ENCODE assay signal across 9 mouse cellular contexts in genomic region chr4:123797856-123798255, GRCm38 (mm10). TPM values are rescaled to one million over a fixed set of nuclear protein-coding genes. Genes with fewer than 3 reads are reported as not detected.
A peak's percentile ranks its signal among the peaks of the same experiment; 100 is the strongest.
DNase-seq lines count a peak whose midpoint lies in the region; ATAC-seq lines count a peak whose summit lies in the region.
"Had no signal": no experiment of that assay in that cellular context is flagged by ENCODE, and none has a peak within 500 bp of the region (broad histone marks: within the 10 kb centered on the region; RNA-seq: fewer than 3 reads in every experiment).

No protein-coding gene starts in this region.

- H3K27me3 ChIP-seq in hindbrain, embryonic 11.5 days (ENCODE audit: control insufficient read depth, insufficient read depth, low read length) = no peaks in the 10 kb centered on the region

- no peak overlapping the region for H3K4me2 ChIP-seq in hindbrain, embryonic 11.5 days (replicated peaks; ENCODE audit: low read depth, low read length)
- H3K4me2 ChIP-seq: lung, embryonic 14.5 days had no signal

- no peaks in the 10 kb centered on the region for H3K4me1 ChIP-seq in hindbrain, embryonic 11.5 days (replicated peaks; ENCODE audit: control insufficient read depth, insufficient read depth, low read length)

- no peak overlapping the region for H3K4me3 ChIP-seq in hindbrain, embryonic 11.5 days (ENCODE audit: low read depth, low read length)

- H3K9me3 ChIP-seq in hindbrain, embryonic 11.5 days (ENCODE audit: control insufficient read depth, low read length) = no peaks in the 10 kb centered on the region

- H3K9ac ChIP-seq in hindbrain, embryonic 11.5 days (ENCODE audit: low read depth, low read length) = no peak overlapping the region
- H3K9ac ChIP-seq: lung, embryonic 14.5 days had no signal

- WGBS in hindbrain, embryonic 11.5 days = 46% methylated on average over 7 of the region's 7 CpGs

- intact Hi-C loops in left cerebral cortex, postnatal 4 days (cut with DNase I) = no loop called here

- ATAC-seq in cerebellum, adult (ENCODE audit: insufficient number of reproducible peaks, low FRiP score, low TSS enrichment) = no peak
- ATAC-seq in hindbrain, embryonic 11.5 days (ENCODE audit: low FRiP score) = peak; percentile 79
- ATAC-seq in inflammation-experienced regulatory T-cells, adult 6 months = no peak

- no peak overlapping the region for H3K27ac ChIP-seq in hindbrain, embryonic 11.5 days (ENCODE audit: low read depth, low read length)

- peak; percentile 8 for DNase-seq in cerebellum, adult 11 months
- peak; percentile 58 for DNase-seq in hindbrain, embryonic 11.5 days (ENCODE audit: low spot score)
- DNase-seq in left cerebral cortex, postnatal 4 days = peak; percentile 10
- DNase-seq in retina, postnatal 7 days (ENCODE audit: low read depth, low spot score) = peak; percentile 14
- no peak for DNase-seq in c-Kit-positive CD71-positive TER-119-positive erythroid progenitor cells, embryonic 14.5 days (ENCODE audit: low spot score)
- DNase-seq in kidney, postnatal 14 days = no peak
- DNase-seq: lung, embryonic 14.5 days had no signal

- H3K36me3 ChIP-seq in hindbrain, embryonic 11.5 days (ENCODE audit: control insufficient read depth, insufficient read depth, low read length) = no peaks in the 10 kb centered on the region

RNA-seq across cellular contexts. Expression of gene Rhbdl2, which starts 10.2 kb away (rescaled TPM):
- polyA plus RNA-seq in hindbrain, embryonic 11.5 days (2014; fragmentation: Nextera tagmentation; extraction: Ambion mirVana) = 0.46 and 0.86 TPM in 2 replicates
- total RNA-seq in left cerebral cortex, postnatal 4 days (2021) = 1 to 10 TPM in 1 of 2 experiments, under 1 TPM in 1; 0.95 to 1.5 TPM
- under 1 TPM in 1 of 3 experiments, not detected in 2; 0.51 TPM for polyA plus RNA-seq in inflammation-experienced regulatory T-cells, adult 6 months (2017; shearing (Covaris generic))

RNA-seq across cellular contexts. Expression of gene Akirin1, which starts 47.7 kb away (rescaled TPM):
- 104 and 107 TPM in 2 replicates for polyA plus RNA-seq in hindbrain, embryonic 11.5 days (2014; fragmentation: Nextera tagmentation; extraction: Ambion mirVana)
- 10 to 100 TPM; 46.5 to 46.9 TPM for total RNA-seq in left cerebral cortex, postnatal 4 days (2021)
- 10 to 100 TPM; 10.8 to 20.6 (median 12.6) TPM for polyA plus RNA-seq in inflammation-experienced regulatory T-cells, adult 6 months (2017; shearing (Covaris generic))

Comparison
In these comparisons a context has a peak if more than half of its experiments do, and no peak if none do; other contexts are left out.
1. DNase-seq: peak in cerebellum, adult 11 months (single experiment), hindbrain, embryonic 11.5 days (single experiment), left cerebral cortex, postnatal 4 days (single experiment) and retina, postnatal 7 days (single experiment); none in c-Kit-positive CD71-positive TER-119-positive erythroid progenitor cells, embryonic 14.5 days (single experiment) and kidney, postnatal 14 days (single experiment).